Mouse (Mus musculus) spleen, adult 2 months (tissue): ENCODE results near the gene Serpinb12. TPM values are rescaled to one million over a fixed set of nuclear protein-coding genes. Genes with fewer than 3 reads are reported as not detected.

ENCODE experiments used
- DNase-seq, 2 experiments: peaks; one replicate each; pipeline versions ENCODE4 v3.0.0 to v3.0.0-alpha.2; 2012 to 2021; ENCODE audit warnings: low spot score in 2 of 2, low read depth in 1 of 2
- H3K27ac ChIP-seq: fragments of 200-500 bp; 2 replicates; pipeline ENCODE4 v1.5.1; 2012; ENCODE audit warnings: low read length, inconsistent platforms; ENCODE audit not compliant: insufficient read depth
- H3K27me3 ChIP-seq: fragments of 200-500 bp; 2 replicates; pipeline ENCODE4 v1.6.1; 2012; ENCODE audit warnings: mild to moderate bottlenecking, moderate library complexity, low read length, inconsistent platforms; ENCODE audit not compliant: control insufficient read depth, insufficient read depth
- H3K36me3 ChIP-seq: fragments of 200-500 bp; 2 replicates; pipeline ENCODE4 v1.6.1; 2012; ENCODE audit warnings: mild to moderate bottlenecking, low read length, inconsistent platforms; ENCODE audit not compliant: control insufficient read depth, insufficient read depth
- H3K4me1 ChIP-seq: fragments of 200-500 bp; 2 replicates; pipeline ENCODE4 v1.6.1; 2011; ENCODE audit warnings: inconsistent platforms; ENCODE audit not compliant: control insufficient read depth, insufficient read depth, insufficient read length
- H3K4me3 ChIP-seq: fragments of 200-500 bp; 2 replicates; pipeline ENCODE4 v1.5.1; 2011; ENCODE audit warnings: mild to moderate bottlenecking, inconsistent platforms; ENCODE audit not compliant: insufficient read depth, insufficient read length; ENCODE audit errors: extremely low read depth
- CTCF ChIP-seq: fragments of 200-500 bp; IDR thresholded peaks from 2 replicates; pipeline ENCODE4 v1.5.1; 2011; ENCODE audit warnings: mild to moderate bottlenecking, inconsistent platforms; ENCODE audit not compliant: insufficient read depth, insufficient read length, insufficient replicate concordance; ENCODE audit errors: extremely low read depth
- POLR2A ChIP-seq: fragments of 200-500 bp; IDR thresholded peaks from 2 replicates; pipeline ENCODE4 v1.6.1; 2011; ENCODE audit warnings: low read depth, low read length, inconsistent platforms
- WGBS: fragments of 180-500 bp; shearing (Covaris S2); methylation state at CpG from one replicate; pipeline ENCODE4 v1.1.7; 2018; 5-methylcytosine and 5-hydroxymethylcytosine counted together
- polyA plus RNA-seq: library from polyadenylated mRNA; depleted of rRNA; stranded (reverse); fragments of >200 nt; gene quantifications from 2 replicates; pipeline ENCODE4 v1.2.3, GENCODE M21; 2012; rRNA removed

The Serpinb12 gene
- polyA plus RNA-seq, 1 experiment = not detected

DNA sequence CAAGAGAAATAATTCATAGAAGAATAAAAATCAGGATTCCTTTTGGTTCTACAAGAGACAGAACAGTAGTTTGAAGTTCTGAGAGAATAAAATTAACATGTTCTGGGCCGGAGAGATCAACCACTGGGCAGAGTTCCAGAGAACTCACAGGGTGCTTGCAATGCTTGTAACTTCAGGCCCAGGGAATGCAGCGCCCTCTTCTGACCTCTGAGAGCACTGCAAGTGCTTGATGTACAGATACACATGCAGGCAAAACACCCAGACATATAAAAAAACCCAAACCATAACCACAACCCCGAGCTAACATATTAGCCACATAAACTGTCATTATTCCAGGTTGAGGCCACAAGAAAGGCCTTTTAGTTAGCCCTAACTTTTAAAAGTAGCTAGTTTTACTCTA is 26.8 kb downstream of the Serpinb12 start:
- 15% methylated on average over 3 of the region's 3 CpGs for WGBS
- H3K4me3 ChIP-seq = no peak overlapping the region
- H3K4me1 ChIP-seq = no peaks in the 10 kb centered on the region
- no peaks in the 10 kb centered on the region for H3K36me3 ChIP-seq
- TF ChIP-seq CTCF = no peak
- TF ChIP-seq POLR2A = no peak
- DNase-seq = no peak
- H3K27me3 ChIP-seq = no peaks in the 10 kb centered on the region
- H3K27ac ChIP-seq = no peak overlapping the region

DNA sequence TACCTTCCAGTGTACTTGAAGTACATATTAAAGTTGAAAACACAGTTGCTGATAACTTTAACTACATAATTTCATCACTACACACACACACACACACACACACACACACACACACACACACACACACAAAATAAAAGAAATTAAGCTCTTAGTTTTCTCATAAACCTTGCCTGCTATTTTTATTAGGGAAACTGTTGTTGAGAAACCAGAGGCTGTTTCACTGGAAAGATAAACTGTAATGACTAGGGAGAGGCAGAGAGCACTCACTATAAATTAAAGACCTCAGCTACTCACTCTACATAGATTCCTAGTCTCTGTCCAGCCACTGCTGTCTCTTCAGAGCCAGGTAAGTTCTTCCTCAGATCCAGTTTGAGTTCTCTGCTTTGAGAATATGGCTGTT is 46.4 kb downstream of the Serpinb12 start, which contains the start of gene Serpinb13:
Serpinb13 (plus strand) TSS at position 301 of the 400 bp plus-strand sequence.
- H3K4me1 ChIP-seq = no peaks in the 10 kb centered on the region
- no peak within 1 kb of the TSS for H3K4me3 ChIP-seq
- no peak for TF ChIP-seq CTCF
- H3K27ac ChIP-seq = no peak within 1 kb of the TSS
- no peak for DNase-seq
- H3K27me3 ChIP-seq = no peaks in the 10 kb centered on the region
- H3K36me3 ChIP-seq = no peaks in the 10 kb centered on the region

DNA sequence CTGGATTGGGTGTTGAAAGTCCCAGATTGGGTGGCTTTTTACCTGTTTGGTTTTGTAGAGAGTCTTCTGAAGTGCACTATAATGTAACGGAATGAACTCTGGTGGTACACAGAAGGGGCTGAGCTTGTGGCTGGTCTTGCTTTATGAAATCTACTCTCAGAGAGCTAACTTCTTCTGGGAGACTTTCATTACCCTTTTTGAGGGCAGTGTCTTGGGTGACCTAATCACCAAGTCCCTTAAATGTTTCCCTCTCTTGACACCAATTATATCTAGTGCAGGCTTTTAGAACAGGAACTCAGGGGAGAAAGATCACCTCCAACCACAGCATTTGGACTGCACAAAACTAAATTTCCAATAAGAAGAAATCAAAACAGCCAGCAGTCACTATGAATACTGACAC is 48.8 kb downstream of the Serpinb12 start:
- 81% methylated on average over 1 of the region's 1 CpGs for WGBS
- Histone ChIP-seq H3K27ac (no peak overlapping the region), H3K4me1 (no peaks in the 10 kb centered on the region), H3K27me3 (no peaks in the 10 kb centered on the region), H3K4me3 (no peak overlapping the region), H3K36me3 (no peaks in the 10 kb centered on the region)
- DNase-seq = no peak
- no peak for TF ChIP-seq POLR2A
- TF ChIP-seq CTCF = no peak

DNA sequence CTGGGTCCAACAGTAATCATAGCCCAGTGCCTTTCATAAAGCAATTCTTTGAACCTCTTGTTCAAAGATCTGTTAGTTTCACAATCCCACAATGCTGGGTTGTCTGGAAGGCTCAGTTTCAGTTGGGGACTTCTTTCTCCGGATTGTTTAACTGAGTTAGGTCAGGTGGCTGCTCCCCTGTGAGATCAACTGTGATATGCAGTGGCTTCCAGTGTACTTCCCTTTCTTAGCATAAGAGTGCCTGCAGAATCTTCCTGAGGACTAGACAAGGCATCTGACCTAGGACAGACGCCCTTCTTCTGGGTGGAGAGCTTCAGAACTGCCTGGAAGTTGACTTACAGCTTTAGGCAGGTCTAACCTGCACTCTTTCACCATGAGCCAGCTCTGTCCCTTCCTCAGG is 49.6 kb downstream of the Serpinb12 start:
- TF ChIP-seq CTCF (no peak), POLR2A (no peak)
- 37% methylated on average over 2 of the region's 2 CpGs for WGBS

DNA sequence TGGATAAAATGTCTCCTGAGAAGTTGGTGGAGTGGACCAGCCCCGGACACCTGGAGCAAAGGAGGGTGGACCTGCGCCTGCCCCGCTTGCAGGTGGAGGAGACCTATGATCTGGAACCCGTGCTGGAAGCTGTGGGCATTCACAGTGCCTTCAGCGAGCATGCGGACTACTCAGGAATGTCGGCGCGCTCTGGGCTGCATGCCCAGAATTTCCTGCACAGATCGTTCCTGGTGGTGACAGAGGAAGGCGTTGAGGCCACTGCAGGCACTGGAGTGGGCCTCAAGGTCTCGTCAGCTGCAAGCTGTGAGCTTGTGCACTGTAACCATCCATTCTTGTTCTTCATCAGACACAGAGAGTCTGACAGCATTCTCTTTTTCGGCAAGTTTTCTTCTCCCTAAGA is 66.2 kb downstream of the Serpinb12 start:
- DNase-seq = no peak
- no peak for TF ChIP-seq POLR2A
- TF ChIP-seq CTCF = no peak
- 80% methylated on average over 13 of the region's 13 CpGs for WGBS

More for the DNA sequence above, 49.6 kb downstream of the Serpinb12 start:
- no peaks in the 10 kb centered on the region for H3K4me1 ChIP-seq
- no peak for DNase-seq
- H3K27me3 ChIP-seq = no peaks in the 10 kb centered on the region
- H3K36me3 ChIP-seq = no peaks in the 10 kb centered on the region
- H3K27ac ChIP-seq = no peak overlapping the region
- no peak overlapping the region for H3K4me3 ChIP-seq

DNA sequence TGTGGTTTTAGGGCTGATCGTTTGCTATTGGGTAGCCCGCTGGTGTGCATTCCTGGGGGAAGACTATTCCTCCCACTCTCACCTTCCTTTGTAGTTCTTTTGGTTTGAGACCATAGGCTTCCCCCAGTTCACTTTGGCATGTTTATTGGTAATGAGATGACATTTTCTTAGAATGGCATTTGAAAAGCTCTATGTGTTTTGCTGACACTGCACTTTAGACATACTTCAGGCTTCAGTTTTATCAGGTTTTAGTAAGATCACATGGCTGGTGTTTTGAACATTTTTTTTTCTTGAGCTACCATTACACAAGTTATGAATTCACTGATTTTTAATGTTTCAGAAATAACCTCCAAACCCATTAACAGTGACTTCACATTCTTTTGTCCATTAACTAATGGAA is 67.5 kb downstream of the Serpinb12 start:
- H3K36me3 ChIP-seq = no peaks in the 10 kb centered on the region
- H3K4me3 ChIP-seq = no peak overlapping the region
- no peaks in the 10 kb centered on the region for H3K27me3 ChIP-seq
- no peak for DNase-seq
- no peaks in the 10 kb centered on the region for H3K4me1 ChIP-seq
- WGBS = 92% methylated on average over 2 of the region's 2 CpGs
- H3K27ac ChIP-seq = no peak overlapping the region
- TF ChIP-seq CTCF (no peak), POLR2A (no peak)

More for the DNA sequence above, 66.2 kb downstream of the Serpinb12 start:
- H3K4me1 ChIP-seq = no peaks in the 10 kb centered on the region
- no peak overlapping the region for H3K27ac ChIP-seq
- no peak overlapping the region for H3K4me3 ChIP-seq
- no peaks in the 10 kb centered on the region for H3K36me3 ChIP-seq
- no peaks in the 10 kb centered on the region for H3K27me3 ChIP-seq

DNA sequence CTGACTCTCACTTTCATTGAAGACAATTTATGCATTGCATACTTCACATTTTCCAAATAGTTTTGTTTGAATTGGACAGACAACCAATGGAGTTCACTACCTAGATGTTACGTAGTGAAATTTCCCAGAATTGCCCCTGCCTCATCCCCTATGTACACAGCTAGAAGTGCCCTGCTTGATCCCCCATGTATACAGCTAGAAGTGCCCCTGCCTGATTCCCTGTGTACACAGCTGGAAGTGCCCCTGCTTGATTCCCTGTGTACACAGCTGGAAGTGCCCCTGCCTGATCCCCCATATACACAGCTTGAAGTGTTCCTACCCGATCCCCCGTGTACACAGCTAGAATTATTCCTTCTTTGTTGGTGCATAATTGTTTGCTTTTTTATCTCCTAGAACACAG is 72.1 kb downstream of the Serpinb12 start:
- TF ChIP-seq POLR2A = no peak
- TF ChIP-seq CTCF = no peak
- no peak overlapping the region for H3K27ac ChIP-seq
- H3K4me3 ChIP-seq = no peak overlapping the region
- H3K27me3 ChIP-seq = no peaks in the 10 kb centered on the region
- no peak for DNase-seq
- H3K4me1 ChIP-seq = no peaks in the 10 kb centered on the region
- H3K36me3 ChIP-seq = no peaks in the 10 kb centered on the region
- WGBS = 90% methylated on average over 3 of the region's 3 CpGs

Other genes with a start within 250 kb of the Serpinb12 start
- 10.6 and 16.7 TPM in 2 replicates for gene Bcl2, start 220.2 kb upstream of the Serpinb12 start, polyA plus RNA-seq
- 5.2 and 7.3 TPM in 2 replicates for gene Kdsr, start 174.7 kb upstream of the Serpinb12 start, polyA plus RNA-seq
- gene Vps4b, start 137.7 kb upstream of the Serpinb12 start, polyA plus RNA-seq = 10.1 and 12.8 TPM in 2 replicates
- gene Serpinb5, start 73.3 kb upstream of the Serpinb12 start, polyA plus RNA-seq = not detected in 2 replicates
- gene Serpinb13, start 46.5 kb downstream of the Serpinb12 start, polyA plus RNA-seq = not detected in 2 replicates
- gene Serpinb3a, start 117.9 kb downstream of the Serpinb12 start, polyA plus RNA-seq = not detected in 2 replicates
- gene Serpinb3d, start 149.1 kb downstream of the Serpinb12 start, polyA plus RNA-seq = not detected in 2 replicates